Mouse (Mus musculus): ENCODE data around the gene Izumo1. TPM values are rescaled to one million over a fixed set of nuclear protein-coding genes. Genes with fewer than 3 reads are reported as not detected.

The Izumo1 gene
- total and polyA plus RNA-seq, 3 experiments = 0.28 to 0.89 (median 0.29) TPM

Other genes starting within 250 kb of the Izumo1 start
Only the 30 nearest of the 34 such genes appear.
- not detected for gene Lhb, start 201.0 kb upstream of the Izumo1 start, total RNA-seq (2021)
- gene Lhb, start 201.0 kb upstream of the Izumo1 start, polyA plus RNA-seq (2012; rRNA removed) = not detected in 2 replicates
- gene Gys1, start 187.0 kb upstream of the Izumo1 start, total RNA-seq (2021) = 10 to 100 TPM; 46.4 to 57.6 TPM
- 64.0 and 82.1 TPM in 2 replicates for gene Gys1, start 187.0 kb upstream of the Izumo1 start, polyA plus RNA-seq (2012; rRNA removed)
- 10 to 100 TPM; 38.2 to 52.3 TPM for gene Ruvbl2, start 183.7 kb upstream of the Izumo1 start, total RNA-seq (2021)
- gene Ruvbl2, start 183.7 kb upstream of the Izumo1 start, polyA plus RNA-seq (2012; rRNA removed) = 70.2 and 89.3 TPM in 2 replicates
- 1,000 to 10,000 TPM; 1,338 to 1,480 TPM for gene Ftl1, start 161.9 kb upstream of the Izumo1 start, total RNA-seq (2021)
- gene Ftl1, start 161.9 kb upstream of the Izumo1 start, polyA plus RNA-seq (2012; rRNA removed) = 7,024 and 7,397 TPM in 2 replicates
- gene Bax, start 154.9 kb upstream of the Izumo1 start, total RNA-seq (2021) = 10 to 100 TPM; 52.5 to 60.6 TPM
- 148 and 158 TPM in 2 replicates for gene Bax, start 154.9 kb upstream of the Izumo1 start, polyA plus RNA-seq (2012; rRNA removed)
- gene Tulp2, start 139.9 kb upstream of the Izumo1 start, total RNA-seq (2021) = under 1 TPM; 0.41 to 0.75 TPM
- 0.44 and 0.64 TPM in 2 replicates for gene Tulp2, start 139.9 kb upstream of the Izumo1 start, polyA plus RNA-seq (2012; rRNA removed)
- gene Gm45808, start 135.0 kb upstream of the Izumo1 start, total RNA-seq (2021) = 10 to 100 TPM in 1 of 2 experiments, 1 to 10 TPM in 1; 2.2 to 33.5 TPM
- 0.45 TPM in 1 of 2 replicates, not detected in the other for gene Gm45808, start 135.0 kb upstream of the Izumo1 start, polyA plus RNA-seq (2012; rRNA removed)
- gene Dhdh, start 133.0 kb upstream of the Izumo1 start, total RNA-seq (2021) = 10 to 100 TPM; 55.4 to 71.1 TPM
- gene Dhdh, start 133.0 kb upstream of the Izumo1 start, polyA plus RNA-seq (2012; rRNA removed) = 17.6 and 21.4 TPM in 2 replicates
- 100 to 1,000 TPM; 280 to 286 TPM for gene Nucb1, start 111.4 kb upstream of the Izumo1 start, total RNA-seq (2021)
- 594 and 643 TPM in 2 replicates for gene Nucb1, start 111.4 kb upstream of the Izumo1 start, polyA plus RNA-seq (2012; rRNA removed)
- gene Ppp1r15a, start 95.5 kb upstream of the Izumo1 start, total RNA-seq (2021) = 10 to 100 TPM; 49.0 to 57.8 TPM
- gene Ppp1r15a, start 95.5 kb upstream of the Izumo1 start, polyA plus RNA-seq (2012; rRNA removed) = 49.5 and 49.7 TPM in 2 replicates
- 1 to 10 TPM; 3.0 to 5.9 TPM for gene Plekha4, start 95.5 kb upstream of the Izumo1 start, total RNA-seq (2021)
- 9.8 and 15.6 TPM in 2 replicates for gene Plekha4, start 95.5 kb upstream of the Izumo1 start, polyA plus RNA-seq (2012; rRNA removed)
- gene Hsd17b14, start 66.9 kb upstream of the Izumo1 start, total RNA-seq (2021) = 1 to 10 TPM; 2.3 TPM
- 1.5 and 2.3 TPM in 2 replicates for gene Hsd17b14, start 66.9 kb upstream of the Izumo1 start, polyA plus RNA-seq (2012; rRNA removed)
- gene Bcat2, start 51.7 kb upstream of the Izumo1 start, total RNA-seq (2021) = 100 to 1,000 TPM; 213 to 292 TPM
- gene Bcat2, start 51.7 kb upstream of the Izumo1 start, polyA plus RNA-seq (2012; rRNA removed) = 166 and 170 TPM in 2 replicates
- gene Fgf21, start 6.3 kb upstream of the Izumo1 start, total RNA-seq (2021) = not detected
- 0.15 and 0.16 TPM in 2 replicates for gene Fgf21, start 6.3 kb upstream of the Izumo1 start, polyA plus RNA-seq (2012; rRNA removed)
- not detected for gene Fut1, start 4.5 kb upstream of the Izumo1 start, total RNA-seq (2021)
- not detected in 2 replicates for gene Fut1, start 4.5 kb upstream of the Izumo1 start, polyA plus RNA-seq (2012; rRNA removed)
- gene Rasip1, start 5.7 kb downstream of the Izumo1 start, total RNA-seq (2021) = 10 to 100 TPM; 13.5 to 20.6 TPM
- 42.9 and 56.4 TPM in 2 replicates for gene Rasip1, start 5.7 kb downstream of the Izumo1 start, polyA plus RNA-seq (2012; rRNA removed)
- 1 to 10 TPM; 3.0 to 5.8 TPM for gene Mamstr, start 18.2 kb downstream of the Izumo1 start, total RNA-seq (2021)
- 5.1 and 5.8 TPM in 2 replicates for gene Mamstr, start 18.2 kb downstream of the Izumo1 start, polyA plus RNA-seq (2012; rRNA removed)
- under 1 TPM in 1 of 2 experiments, not detected in 1; 0.09 TPM for gene Fut2, start 44.6 kb downstream of the Izumo1 start, total RNA-seq (2021)
- not detected in 2 replicates for gene Fut2, start 44.6 kb downstream of the Izumo1 start, polyA plus RNA-seq (2012; rRNA removed)
- gene Ntn5, start 62.2 kb downstream of the Izumo1 start, total RNA-seq (2021) = under 1 TPM in 1 of 2 experiments, not detected in 1; 0.31 TPM
- 0.40 and 0.86 TPM in 2 replicates for gene Ntn5, start 62.2 kb downstream of the Izumo1 start, polyA plus RNA-seq (2012; rRNA removed)
- under 1 TPM; 0.29 to 0.41 TPM for gene Sec1, start 72.6 kb downstream of the Izumo1 start, total RNA-seq (2021)
- gene Sec1, start 72.6 kb downstream of the Izumo1 start, polyA plus RNA-seq (2012; rRNA removed) = 0.57 and 0.58 TPM in 2 replicates
- 10 to 100 TPM; 10.9 to 18.6 TPM for gene Car11, start 78.0 kb downstream of the Izumo1 start, total RNA-seq (2021)
- 30.0 and 38.2 TPM in 2 replicates for gene Car11, start 78.0 kb downstream of the Izumo1 start, polyA plus RNA-seq (2012; rRNA removed)
- 100 to 1,000 TPM in 1 of 2 experiments, 10 to 100 TPM in 1; 54.3 to 225 TPM for gene Dbp, start 83.3 kb downstream of the Izumo1 start, total RNA-seq (2021)
- 569 and 796 TPM in 2 replicates for gene Dbp, start 83.3 kb downstream of the Izumo1 start, polyA plus RNA-seq (2012; rRNA removed)
- gene Rpl18, start 93.6 kb downstream of the Izumo1 start, total RNA-seq (2021) = 1,000 to 10,000 TPM in 1 of 2 experiments, 100 to 1,000 TPM in 1; 972 to 1,050 TPM
- gene Rpl18, start 93.6 kb downstream of the Izumo1 start, polyA plus RNA-seq (2012; rRNA removed) = 1,143 and 1,258 TPM in 2 replicates
- gene Sphk2, start 96.2 kb downstream of the Izumo1 start, total RNA-seq (2021) = 10 to 100 TPM; 38.9 to 39.5 TPM
- 90.9 and 92.5 TPM in 2 replicates for gene Sphk2, start 96.2 kb downstream of the Izumo1 start, polyA plus RNA-seq (2012; rRNA removed)
- under 1 TPM; 0.72 to 0.86 TPM for gene Fam83e, start 99.4 kb downstream of the Izumo1 start, total RNA-seq (2021)
- 0.86 and 2.0 TPM in 2 replicates for gene Fam83e, start 99.4 kb downstream of the Izumo1 start, polyA plus RNA-seq (2012; rRNA removed)
- not detected for gene Spaca4, start 104.0 kb downstream of the Izumo1 start, total RNA-seq (2021)
- not detected in 2 replicates for gene Spaca4, start 104.0 kb downstream of the Izumo1 start, polyA plus RNA-seq (2012; rRNA removed)
- 1 to 10 TPM; 6.2 to 8.6 TPM for gene Lmtk3, start 161.9 kb downstream of the Izumo1 start, total RNA-seq (2021)
- 38.0 and 61.3 TPM in 2 replicates for gene Lmtk3, start 161.9 kb downstream of the Izumo1 start, polyA plus RNA-seq (2012; rRNA removed)
- 1 to 10 TPM in 1 of 2 experiments, under 1 TPM in 1; 0.49 to 2.0 TPM for gene Sult2b1, start 162.9 kb downstream of the Izumo1 start, total RNA-seq (2021)
- gene Sult2b1, start 162.9 kb downstream of the Izumo1 start, polyA plus RNA-seq (2012; rRNA removed) = 1.6 and 2.9 TPM in 2 replicates
- 100 to 1,000 TPM; 127 to 129 TPM for gene Cyth2, start 192.8 kb downstream of the Izumo1 start, total RNA-seq (2021)
- gene Cyth2, start 192.8 kb downstream of the Izumo1 start, polyA plus RNA-seq (2012; rRNA removed) = 147 and 170 TPM in 2 replicates
- gene Kcnj14, start 203.0 kb downstream of the Izumo1 start, total RNA-seq (2021) = under 1 TPM in 1 of 2 experiments, not detected in 1; 0.20 TPM
- gene Kcnj14, start 203.0 kb downstream of the Izumo1 start, polyA plus RNA-seq (2012; rRNA removed) = 0.70 and 1.8 TPM in 2 replicates

Measured in adrenal gland, adult 2 months (tissue).